Mouse (Mus musculus): ENCODE measurements around the gene Mei1. TPM values are rescaled to one million over a fixed set of nuclear protein-coding genes. Genes with fewer than 3 reads are reported as not detected.

The Mei1 gene
- polyA plus RNA-seq, 1 experiment from 2014 or later = not detected

DNA sequence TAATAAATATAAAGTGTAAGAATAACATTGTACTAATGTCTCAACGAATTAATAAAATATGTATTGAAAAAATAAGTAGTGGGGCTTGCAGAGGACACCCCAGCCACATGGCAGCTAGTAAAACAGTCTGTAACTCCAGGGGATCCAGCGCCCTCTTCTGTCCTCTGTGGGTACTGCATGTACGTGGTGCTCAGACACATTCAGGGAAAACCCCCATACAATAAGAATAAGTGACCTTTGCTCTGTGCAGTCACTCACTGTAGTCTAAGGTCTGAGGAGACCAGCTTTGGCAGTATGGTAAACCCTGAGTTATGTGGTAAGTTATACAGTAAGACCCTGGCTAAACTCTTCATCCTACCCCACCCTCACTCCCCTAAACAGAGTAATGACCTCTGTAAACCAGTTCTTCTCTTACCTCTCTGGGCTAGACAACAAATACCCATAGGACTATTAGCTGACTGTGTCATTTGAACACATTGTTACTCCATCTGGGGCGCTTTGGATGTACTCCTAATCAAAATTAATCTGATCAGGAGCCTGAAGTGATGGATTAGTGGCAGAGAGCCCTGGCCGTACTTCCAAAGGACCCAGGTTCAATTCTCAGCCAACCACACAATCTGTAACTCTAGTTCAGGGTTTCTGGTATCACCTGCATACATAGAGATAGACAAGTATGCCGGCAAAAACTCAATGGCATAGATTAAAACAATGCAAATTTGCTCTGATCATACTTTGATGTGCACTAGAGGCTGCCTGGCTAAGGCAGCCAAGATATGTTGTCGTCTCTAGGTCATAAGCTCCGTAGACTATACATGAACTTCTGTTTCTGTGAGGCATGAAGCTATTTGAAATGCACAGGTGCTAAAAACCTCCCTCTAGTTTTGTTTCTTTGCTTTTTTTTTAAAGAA, 95.8 kb downstream of the Mei1 start:
- H3K9ac ChIP-seq (ENCODE audit: low read depth, low read length) = no peak overlapping the region
- H3K36me3 ChIP-seq (ENCODE audit: control insufficient read depth, insufficient read depth) = peaks cover 8% of the 10 kb centered on the region; the same call in 1 of the 2 replicates
- peaks cover 16% of the 10 kb centered on the region; the same call in 1 of the 2 replicates for H3K4me1 ChIP-seq (replicated peaks; ENCODE audit: control insufficient read depth, insufficient read depth, low read length)
- 35% methylated on average over 8 of the region's 8 CpGs for WGBS
- ATAC-seq = peak; percentile 82
- H3K27me3 ChIP-seq (replicated peaks; ENCODE audit: control insufficient read depth, insufficient read depth, low read length) = no peaks in the 10 kb centered on the region
- peak; percentile 92 for TF ChIP-seq CTCF (IDR thresholded peaks at IDR 0.05; ENCODE audit: low read depth)
- H3K27ac ChIP-seq (ENCODE audit: low read depth, low read length) = peak overlapping the region; percentile 87
- H3K4me3 ChIP-seq (ENCODE audit: low read depth, low read length) = no peak overlapping the region
- peak overlapping the region; percentile 55; the same call in 1 of the 2 replicates for H3K4me2 ChIP-seq (replicated peaks; ENCODE audit: low read depth)
- no peaks in the 10 kb centered on the region for H3K9me3 ChIP-seq (ENCODE audit: control insufficient read depth)

DNA sequence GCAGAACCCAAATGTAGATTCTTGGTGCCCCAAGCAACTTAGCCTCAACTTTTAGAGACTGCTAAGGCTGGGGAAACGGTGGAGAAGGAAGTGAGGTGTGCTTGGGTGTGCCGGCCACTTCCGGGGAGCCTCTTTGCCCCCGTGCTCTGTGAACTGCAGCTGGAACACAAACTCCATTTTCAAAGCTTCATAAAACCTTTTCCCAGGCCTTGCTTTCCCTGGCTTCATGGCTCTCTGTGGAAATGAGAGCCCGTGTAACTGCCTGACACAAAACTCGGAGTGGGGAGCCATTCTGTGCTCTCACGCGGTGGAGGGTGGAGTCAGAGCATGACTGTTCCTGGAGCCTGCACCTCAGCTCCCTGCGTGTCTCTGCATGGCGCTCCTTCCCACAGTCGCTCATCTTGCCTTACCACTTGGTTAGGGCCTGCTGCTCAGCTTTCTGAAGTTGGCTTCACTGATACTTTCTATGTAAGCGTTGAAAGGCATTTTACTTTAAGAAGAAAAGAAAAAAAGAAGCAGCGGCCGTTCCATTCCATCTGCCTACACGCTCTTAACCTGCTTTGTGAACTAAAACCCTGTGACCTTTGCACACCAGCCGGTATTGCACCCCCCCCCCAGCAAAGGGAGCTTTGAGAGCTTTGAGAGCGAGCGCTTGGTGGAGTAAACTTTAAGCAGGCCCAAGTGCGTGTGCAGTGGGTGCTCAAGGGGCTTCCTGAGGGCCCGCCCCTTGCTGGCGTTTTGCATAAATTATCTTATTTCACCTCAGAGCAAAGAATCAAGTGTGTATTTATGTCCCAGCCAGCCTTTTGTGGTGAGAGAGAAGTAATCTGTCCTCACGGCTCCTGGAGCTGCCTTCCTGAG, 96.7 kb downstream of the Mei1 start:
- Histone ChIP-seq H3K9ac (ENCODE audit: low read depth, low read length) (peak overlapping the region; percentile 45; the same call in 1 of the 2 replicates), H3K4me3 (ENCODE audit: low read depth, low read length) (peak overlapping the region; percentile 21; the same call in 1 of the 2 replicates), H3K4me2 (replicated peaks; ENCODE audit: low read depth) (peak overlapping the region; percentile 55), H3K27ac (ENCODE audit: low read depth, low read length) (peak overlapping the region; percentile 87), H3K4me1 (replicated peaks; ENCODE audit: control insufficient read depth, insufficient read depth, low read length) (0 out of 2 replicates have a peak, but pooled peaks cover 14% of the 10 kb centered on the region), H3K36me3 (ENCODE audit: control insufficient read depth, insufficient read depth) (peaks cover 16% of the 10 kb centered on the region), H3K9me3 (ENCODE audit: control insufficient read depth) (no peaks in the 10 kb centered on the region), H3K27me3 (replicated peaks; ENCODE audit: control insufficient read depth, insufficient read depth, low read length) (no peaks in the 10 kb centered on the region)
- WGBS = 31% methylated on average over 22 of the region's 22 CpGs
- ATAC-seq = 0 out of 2 replicates have a peak, but pooled peaks have one; percentile 8
- no peak for TF ChIP-seq CTCF (IDR thresholded peaks at IDR 0.05; ENCODE audit: low read depth)

DNA sequence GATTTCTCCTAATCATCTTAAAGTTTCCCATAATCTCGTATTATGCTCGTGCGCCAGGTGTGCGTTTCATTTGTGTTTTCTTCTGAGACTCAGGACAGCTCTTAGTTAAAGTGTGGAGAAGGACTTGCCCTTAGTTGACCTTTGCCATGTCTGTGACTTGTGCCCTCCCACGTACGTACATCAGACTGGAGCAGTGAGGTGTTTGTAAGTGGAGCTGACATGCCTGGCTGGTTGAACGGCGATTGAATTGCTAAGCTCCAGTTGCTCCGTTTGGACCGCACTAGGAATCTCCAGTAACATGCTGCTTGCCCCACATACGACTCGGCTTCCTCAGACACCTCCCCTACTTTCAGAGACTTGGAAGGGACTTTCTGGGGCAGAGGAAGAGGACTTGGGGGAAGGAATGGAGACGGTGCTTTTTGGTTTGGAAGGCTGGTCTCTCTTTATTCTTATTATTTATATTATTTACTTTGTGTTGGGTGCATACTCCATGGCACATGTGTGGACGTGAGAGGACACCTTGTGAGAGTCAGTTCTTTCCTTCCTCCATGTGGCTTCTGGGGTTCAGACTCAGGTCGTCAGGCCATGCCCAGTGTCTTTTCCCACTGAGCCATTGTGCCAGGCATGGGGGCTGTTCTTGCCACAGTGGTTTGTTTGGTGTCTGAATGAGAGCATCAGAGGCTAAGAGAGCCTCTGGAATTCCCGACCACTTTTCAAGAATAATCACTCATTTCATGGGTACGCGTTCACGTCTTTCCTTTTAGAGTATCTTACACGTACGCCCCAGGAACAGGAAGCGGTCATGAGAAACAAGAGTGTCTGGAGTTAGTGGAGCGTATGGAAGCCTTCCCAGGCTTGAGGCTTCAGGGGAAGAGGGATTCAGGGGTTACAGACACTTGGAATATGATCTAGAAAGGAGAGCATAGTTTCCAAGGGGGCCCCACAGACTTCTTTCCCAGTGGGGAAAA, 97.7 kb downstream of the Mei1 start:
- Histone ChIP-seq H3K9ac (ENCODE audit: low read depth, low read length) (no peak overlapping the region), H3K36me3 (ENCODE audit: control insufficient read depth, insufficient read depth) (peaks cover 21% of the 10 kb centered on the region), H3K4me2 (replicated peaks; ENCODE audit: low read depth) (peak overlapping the region; percentile 55), H3K9me3 (ENCODE audit: control insufficient read depth) (no peaks in the 10 kb centered on the region), H3K4me3 (ENCODE audit: low read depth, low read length) (no peak overlapping the region), H3K4me1 (replicated peaks; ENCODE audit: control insufficient read depth, insufficient read depth, low read length) (0 out of 2 replicates have a peak, but pooled peaks cover 9% of the 10 kb centered on the region), H3K27ac (ENCODE audit: low read depth, low read length) (peak overlapping the region; percentile 87), H3K27me3 (replicated peaks; ENCODE audit: control insufficient read depth, insufficient read depth, low read length) (no peaks in the 10 kb centered on the region)
- ATAC-seq = no peak
- no peak for TF ChIP-seq CTCF (IDR thresholded peaks at IDR 0.05; ENCODE audit: low read depth)
- WGBS = 54% methylated on average over 23 of the region's 23 CpGs

DNA sequence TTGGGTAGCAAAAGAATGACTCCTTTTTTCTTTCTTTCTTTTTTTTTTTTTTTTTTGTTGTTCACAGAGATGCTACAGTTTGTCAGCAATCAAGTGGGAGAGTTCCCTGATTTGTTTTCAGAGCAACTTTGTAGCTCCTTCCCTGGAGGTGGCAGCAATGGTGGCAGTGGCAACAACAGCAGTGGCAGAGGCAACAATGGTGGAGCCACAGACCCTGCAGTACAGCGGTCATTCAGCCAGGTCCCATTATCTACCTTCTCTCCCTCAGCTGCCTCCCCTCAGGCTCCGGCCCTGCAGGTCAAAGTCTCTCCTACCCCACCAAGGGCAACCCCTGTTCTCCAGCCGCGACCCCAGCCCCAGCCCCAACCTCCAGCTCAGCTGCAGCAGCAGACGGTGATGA, 99.9 kb downstream of the Mei1 start:
- TF ChIP-seq CTCF (IDR thresholded peaks at IDR 0.05; ENCODE audit: low read depth) = no peak
- no peaks in the 10 kb centered on the region for H3K27me3 ChIP-seq (replicated peaks; ENCODE audit: control insufficient read depth, insufficient read depth, low read length)
- no peak for ATAC-seq
- H3K9me3 ChIP-seq (ENCODE audit: control insufficient read depth) = no peaks in the 10 kb centered on the region
- no peak overlapping the region for H3K4me3 ChIP-seq (ENCODE audit: low read depth, low read length)
- no peak overlapping the region for H3K9ac ChIP-seq (ENCODE audit: low read depth, low read length)
- 0 out of 2 replicates have a peak, but pooled peaks cover 9% of the 10 kb centered on the region for H3K4me1 ChIP-seq (replicated peaks; ENCODE audit: control insufficient read depth, insufficient read depth, low read length)
- H3K36me3 ChIP-seq (ENCODE audit: control insufficient read depth, insufficient read depth) = peaks cover 41% of the 10 kb centered on the region
- peak overlapping the region; percentile 41; the same call in 1 of the 2 replicates for H3K27ac ChIP-seq (ENCODE audit: low read depth, low read length)
- WGBS = 69% methylated on average over 5 of the region's 5 CpGs
- no peak overlapping the region for H3K4me2 ChIP-seq (replicated peaks; ENCODE audit: low read depth)
